Mouse (Mus musculus) midbrain, embryonic 15.5 days (tissue): ENCODE measurements at regions not wholly inside any gene's neighbourhood (a gene's known extent, or its start where the extent isn't known, plus 50 kb on each side); places are given as distances from the start of the nearest gene placed in this dataset.

ENCODE experiments used
- ATAC-seq: fragments of 200-750 bp; cut with Nextera tagmentation; replicated peaks from 2 replicates; pipeline ENCODE4 v1.8.0; 2017; ENCODE audit warnings: moderate TSS enrichment
- H3K27ac ChIP-seq: fragments of 300-500 bp; sonication (generic); 2 replicates; pipeline ENCODE4 v1.5.1; 2015; ENCODE audit warnings: mild to moderate bottlenecking, inconsistent platforms
- H3K27me3 ChIP-seq: fragments of 300-500 bp; sonication (generic); replicated peaks from 2 replicates; pipeline ENCODE4 v1.6.1; 2015; ENCODE audit warnings: inconsistent platforms
- H3K36me3 ChIP-seq: fragments of 300-500 bp; sonication (generic); replicated peaks from 2 replicates; pipeline ENCODE4 v1.6.1; 2015; ENCODE audit warnings: inconsistent platforms
- H3K4me1 ChIP-seq: fragments of 300-500 bp; sonication (generic); 2 replicates; pipeline ENCODE4 v1.6.1; 2015; ENCODE audit warnings: inconsistent platforms
- H3K4me2 ChIP-seq: fragments of 300-500 bp; sonication (generic); 2 replicates; pipeline ENCODE4 v1.6.1; 2015; ENCODE audit warnings: inconsistent platforms, mild to moderate bottlenecking, moderate library complexity
- H3K4me3 ChIP-seq: fragments of 300-500 bp; sonication (generic); 2 replicates; pipeline ENCODE4 v1.5.1; 2015; ENCODE audit warnings: mild to moderate bottlenecking, inconsistent platforms
- H3K9ac ChIP-seq: fragments of 300-500 bp; sonication (generic); 2 replicates; pipeline ENCODE4 v1.6.1; 2015; ENCODE audit warnings: mild to moderate bottlenecking, inconsistent platforms
- H3K9me3 ChIP-seq: fragments of 300-500 bp; sonication (generic); 2 replicates; pipeline ENCODE4 v1.6.1; 2016; ENCODE audit warnings: inconsistent platforms
- WGBS: fragments of 180-500 bp; shearing (Covaris S2); methylation state at CpG from one replicate; pipeline ENCODE4 v1.1.7; 2015; ENCODE audit warnings: mixed read lengths; 5-methylcytosine and 5-hydroxymethylcytosine counted together

DNA sequence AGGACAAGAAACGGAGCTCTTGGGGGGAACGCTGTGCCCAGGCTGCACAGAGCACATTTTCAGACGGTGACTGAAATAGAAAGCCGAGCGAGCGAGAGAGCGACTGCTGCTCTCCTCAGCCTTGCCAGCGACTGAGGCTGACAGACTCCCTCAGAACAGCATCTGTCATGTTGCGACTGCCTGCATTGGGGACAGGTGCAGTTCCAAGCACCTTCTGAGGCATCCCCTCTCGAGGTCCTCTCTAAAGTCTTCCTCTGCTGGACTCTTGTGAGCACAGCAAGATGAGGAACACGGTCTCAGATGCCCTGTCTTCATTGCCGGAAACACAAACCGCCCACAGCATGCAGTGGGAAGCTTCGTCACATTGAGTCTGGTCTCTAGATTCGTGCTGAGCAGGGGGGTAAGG is 372.7 kb downstream of the Agtpbp1 start:
- H3K27ac ChIP-seq: no peak overlapping the region
- no peaks in the 10 kb centered on the region for H3K4me1 ChIP-seq

DNA sequence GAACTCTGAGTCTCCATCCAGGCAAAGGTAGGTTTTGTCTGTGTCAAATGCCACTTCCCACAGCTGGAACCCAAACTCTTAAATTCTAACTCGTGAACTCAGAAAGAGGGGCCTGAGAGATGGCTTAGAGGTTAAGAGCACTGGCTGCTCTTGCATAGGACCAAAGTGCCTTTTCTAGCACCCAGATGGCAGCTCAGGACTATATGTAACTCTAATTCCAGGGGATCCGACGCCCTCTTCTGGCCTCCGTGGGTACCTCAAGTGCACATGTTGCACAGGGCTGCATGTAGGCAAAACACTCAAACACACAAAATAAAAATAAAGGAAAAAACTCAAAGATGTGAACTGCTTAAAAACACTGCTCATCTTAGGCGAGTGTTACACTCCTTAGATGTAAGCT is 374.2 kb downstream of the Agtpbp1 start:
- ATAC-seq: no peak
- Histone ChIP-seq H3K27ac (no peak overlapping the region), H3K9ac (no peak overlapping the region), H3K9me3 (no peaks in the 10 kb centered on the region), H3K4me3 (no peak overlapping the region), H3K4me1 (no peaks in the 10 kb centered on the region), H3K36me3 (no peaks in the 10 kb centered on the region), H3K27me3 (no peaks in the 10 kb centered on the region), H3K4me2 (no peak overlapping the region)
- WGBS: 62% methylated on average over 5 of the region's 5 CpGs

More for the DNA sequence above, 372.7 kb downstream of the Agtpbp1 start:
- no peak overlapping the region for H3K4me3 ChIP-seq
- H3K27me3 ChIP-seq: no peaks in the 10 kb centered on the region
- ATAC-seq: no peak
- H3K9ac ChIP-seq: no peak overlapping the region
- WGBS: 87% methylated on average over 15 of the region's 15 CpGs
- H3K9me3 ChIP-seq: no peaks in the 10 kb centered on the region
- H3K36me3 ChIP-seq: no peaks in the 10 kb centered on the region
- no peak overlapping the region for H3K4me2 ChIP-seq

DNA sequence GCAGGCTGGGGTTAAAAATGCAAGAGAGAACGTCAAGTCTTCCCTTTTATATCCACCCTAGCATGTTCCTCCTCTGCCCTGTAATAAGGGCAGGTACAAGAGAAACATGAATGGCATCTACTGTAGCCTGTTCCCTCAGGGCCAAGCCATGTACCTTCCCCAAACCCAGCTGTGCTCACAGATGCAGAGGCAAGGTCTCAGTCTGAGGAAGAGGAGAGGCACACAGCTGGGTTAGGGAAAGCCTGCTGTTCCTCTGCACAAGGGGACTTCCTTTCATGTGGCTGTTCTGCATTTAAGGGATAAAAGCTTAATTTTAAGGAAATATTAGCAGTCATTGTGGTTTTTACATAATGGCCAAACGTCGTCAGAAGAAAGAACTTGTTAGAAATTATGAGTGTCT is 378.8 kb downstream of the Agtpbp1 start:
- Histone ChIP-seq H3K27me3 (no peaks in the 10 kb centered on the region), H3K9ac (no peak overlapping the region), H3K4me3 (no peak overlapping the region), H3K9me3 (no peaks in the 10 kb centered on the region), H3K27ac (no peak overlapping the region), H3K36me3 (no peaks in the 10 kb centered on the region), H3K4me2 (no peak overlapping the region), H3K4me1 (no peaks in the 10 kb centered on the region)
- no peak for ATAC-seq
- WGBS: 79% methylated on average over 3 of the region's 3 CpGs

DNA sequence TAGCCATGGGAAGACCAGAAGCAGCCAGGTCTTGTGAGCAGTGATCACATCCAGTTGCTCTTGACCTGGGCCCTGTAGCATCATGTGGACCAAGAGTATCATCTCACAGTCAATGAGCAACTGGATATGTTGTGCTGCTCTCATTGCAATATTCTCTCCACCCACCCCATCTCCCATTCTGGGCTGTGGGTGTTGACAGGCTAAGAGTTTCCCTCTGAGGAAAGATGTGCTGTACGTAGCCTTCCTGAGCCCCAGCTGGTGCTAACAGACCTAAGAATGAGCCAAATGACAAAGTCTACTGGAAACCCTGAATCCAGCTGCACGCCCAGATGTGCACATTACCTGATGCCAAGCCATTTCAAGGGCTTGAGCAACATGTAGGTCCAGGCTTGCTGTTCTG is 380.5 kb downstream of the Agtpbp1 start:
- no peaks in the 10 kb centered on the region for H3K36me3 ChIP-seq
- H3K27ac ChIP-seq: no peak overlapping the region
- WGBS: 88% methylated on average over 2 of the region's 2 CpGs

DNA sequence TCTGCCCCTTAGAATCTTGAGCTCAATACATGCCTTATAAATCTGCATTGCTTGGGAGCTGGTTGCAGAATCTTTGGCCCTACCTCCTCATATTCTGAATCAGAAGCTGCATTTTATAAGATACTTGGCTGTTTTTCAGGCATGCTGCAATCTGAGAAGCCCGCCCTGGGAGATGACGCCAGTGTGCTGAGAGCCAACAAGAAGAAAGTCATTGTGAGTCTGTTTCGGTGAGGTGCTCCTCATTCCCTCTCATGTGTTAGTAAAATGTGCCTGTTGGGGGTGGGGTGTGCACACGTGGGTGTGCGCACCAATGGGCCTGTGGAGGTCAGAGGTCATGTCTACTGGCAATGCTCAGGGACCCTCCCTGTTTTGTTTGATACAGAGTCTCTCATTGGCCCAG is 388.7 kb downstream of the Agtpbp1 start:
- 84% methylated on average over 5 of the region's 5 CpGs for WGBS

More for the DNA sequence above, 380.5 kb downstream of the Agtpbp1 start:
- Histone ChIP-seq H3K27me3 (no peaks in the 10 kb centered on the region), H3K4me2 (no peak overlapping the region), H3K9ac (no peak overlapping the region), H3K9me3 (no peaks in the 10 kb centered on the region), H3K4me1 (no peaks in the 10 kb centered on the region), H3K4me3 (no peak overlapping the region)
- no peak for ATAC-seq

DNA sequence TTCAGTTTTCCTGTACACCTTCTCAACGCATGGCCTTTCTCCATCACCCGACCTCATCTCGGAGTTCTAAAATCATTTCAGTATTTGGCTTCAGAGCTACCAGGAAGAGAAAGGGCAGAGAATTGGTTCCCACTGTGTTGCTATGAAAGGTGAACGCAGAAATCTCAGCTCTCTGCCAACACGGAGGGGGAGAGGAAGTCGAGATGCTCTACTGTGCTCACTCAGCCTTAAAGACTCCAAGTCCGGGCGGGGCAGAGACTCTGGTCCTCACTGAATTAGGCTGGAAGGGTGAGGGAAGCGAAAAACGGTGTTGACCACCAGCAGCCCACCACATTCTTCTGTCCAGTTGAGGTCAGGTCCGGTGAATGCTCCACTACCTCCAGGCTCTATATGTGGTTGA is 382.1 kb downstream of the Ntrk2 start:
- H3K4me2 ChIP-seq: no peak overlapping the region
- H3K4me3 ChIP-seq: no peak overlapping the region
- no peak for ATAC-seq
- no peaks in the 10 kb centered on the region for H3K9me3 ChIP-seq
- 91% methylated on average over 11 of the region's 11 CpGs for WGBS
- H3K36me3 ChIP-seq: no peaks in the 10 kb centered on the region
- H3K27me3 ChIP-seq: no peaks in the 10 kb centered on the region
- H3K27ac ChIP-seq: no peak overlapping the region
- no peaks in the 10 kb centered on the region for H3K4me1 ChIP-seq
- no peak overlapping the region for H3K9ac ChIP-seq

More for the DNA sequence above, 388.7 kb downstream of the Agtpbp1 start:
- no peak overlapping the region for H3K9ac ChIP-seq
- no peak overlapping the region for H3K4me3 ChIP-seq
- no peaks in the 10 kb centered on the region for H3K27me3 ChIP-seq
- H3K36me3 ChIP-seq: no peaks in the 10 kb centered on the region
- no peak overlapping the region for H3K27ac ChIP-seq
- H3K9me3 ChIP-seq: no peaks in the 10 kb centered on the region
- no peaks in the 10 kb centered on the region for H3K4me1 ChIP-seq
- H3K4me2 ChIP-seq: no peak overlapping the region
- ATAC-seq: no peak
